Mouse (Mus musculus) liver, embryonic 16.5 days (tissue): ENCODE results near the gene Asl. TPM values are rescaled to one million over a fixed set of nuclear protein-coding genes. Genes with fewer than 3 reads are reported as not detected.

ENCODE experiments used
- ATAC-seq: fragments of 200-750 bp; cut with Nextera tagmentation; 2 replicates; pipeline ENCODE4 v1.8.0; 2017; ENCODE audit warnings: low read depth, mild to moderate bottlenecking, moderate number of reproducible peaks, moderate library complexity
- H3K27ac ChIP-seq: fragments of 300-500 bp; sonication (generic); 2 replicates; pipeline ENCODE4 v1.5.1; 2014; ENCODE audit warnings: mild to moderate bottlenecking, low read length
- H3K27me3 ChIP-seq: fragments of 300-500 bp; sonication (generic); 2 replicates; pipeline ENCODE4 v1.6.1; 2014; ENCODE audit warnings: low read depth, low read length, mixed read lengths; ENCODE audit not compliant: control insufficient read depth, insufficient read depth
- H3K36me3 ChIP-seq: fragments of 300-500 bp; sonication (generic); 2 replicates; pipeline ENCODE4 v1.6.1; 2014; ENCODE audit warnings: mild to moderate bottlenecking; ENCODE audit not compliant: control insufficient read depth, insufficient read depth
- H3K4me1 ChIP-seq: fragments of 300-500 bp; sonication (generic); 2 replicates; pipeline ENCODE4 v1.6.1; 2014; ENCODE audit warnings: low read depth, low read length, mixed read lengths; ENCODE audit not compliant: control insufficient read depth
- H3K4me2 ChIP-seq: fragments of 300-500 bp; sonication (generic); 2 replicates; pipeline ENCODE4 v1.6.1; 2014; ENCODE audit warnings: low read depth, low read length, mixed read lengths
- H3K4me3 ChIP-seq: fragments of 300-500 bp; sonication (generic); 2 replicates; pipeline ENCODE4 v1.5.1; 2014; ENCODE audit warnings: low read depth, mild to moderate bottlenecking, low read length
- H3K9ac ChIP-seq: fragments of 300-500 bp; sonication (generic); 2 replicates; pipeline ENCODE4 v1.6.1; 2014; ENCODE audit warnings: low read depth, low read length
- H3K9me3 ChIP-seq: fragments of 300-500 bp; sonication (generic); replicated peaks from 2 replicates; pipeline ENCODE4 v1.6.1; 2016; ENCODE audit warnings: low read length; ENCODE audit not compliant: control insufficient read depth
- WGBS: fragments of 180-500 bp; shearing (Covaris S2); extraction: QIAGEN DNeasy Blood & Tissue Kit; methylation state at CpG from one replicate; pipeline ENCODE4 v1.1.7; 2014; ENCODE audit not compliant: insufficient replicate concordance; 5-methylcytosine and 5-hydroxymethylcytosine counted together
- polyA plus RNA-seq: library from polyadenylated mRNA; unstranded; fragments of >200 nt; fragmentation: Nextera tagmentation; extraction: Ambion mirVana; gene quantifications from 2 replicates; pipeline ENCODE4 v1.2.1, GENCODE M21; 2015

Asl gene
- polyA plus RNA-seq, 1 experiment from 2014 or later = 65.8 TPM

GRCm38 (mm10) chr5:130063760-130064159, 34.7 kb upstream of the Asl start:
- Histone ChIP-seq H3K4me2 (no peak overlapping the region), H3K27me3 (no peaks in the 10 kb centered on the region), H3K27ac (no peak overlapping the region), H3K36me3 (peaks cover 3% of the 10 kb centered on the region; the same call in 1 of the 2 replicates), H3K9ac (no peak overlapping the region), H3K4me3 (no peak overlapping the region), H3K4me1 (peaks cover 15% of the 10 kb centered on the region; the same call in 1 of the 2 replicates), H3K9me3 (no peaks in the 10 kb centered on the region)
- 65% methylated on average over 2 of the region's 2 CpGs for WGBS
- ATAC-seq = no peak

- Histone ChIP-seq H3K27ac (no peak overlapping the region), H3K36me3 (peaks cover 3% of the 10 kb centered on the region; the same call in 1 of the 2 replicates), H3K9me3 (no peaks in the 10 kb centered on the region), H3K4me3 (no peak overlapping the region), H3K27me3 (no peaks in the 10 kb centered on the region), H3K9ac (no peak overlapping the region), H3K4me1 (peaks cover 5% of the 10 kb centered on the region; the same call in 1 of the 2 replicates), H3K4me2 (no peak overlapping the region)
- WGBS = 47% methylated on average over 2 of the region's 2 CpGs
- peak; percentile 17; the same call in 1 of the 2 replicates for ATAC-seq
Measured at GRCm38 (mm10) chr5:130062096-130062495, 33.0 kb upstream of the Asl start.

DNA sequence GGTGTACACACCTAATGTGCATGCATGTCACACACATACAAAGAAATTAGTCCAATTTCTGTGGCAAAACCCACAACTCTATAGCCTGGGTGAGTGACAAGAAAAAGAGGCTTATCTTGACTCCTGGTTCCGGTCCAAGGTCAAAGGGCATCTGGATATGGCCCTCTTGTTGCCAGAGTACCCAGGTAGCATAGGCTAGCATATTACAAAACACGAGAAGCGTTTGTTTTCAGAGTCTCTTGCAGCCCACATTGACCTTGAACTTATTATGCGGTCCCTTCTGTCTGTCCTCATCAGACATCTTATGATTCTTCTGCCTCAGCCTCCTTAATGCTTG, 31.2 kb upstream of the Asl start:
- 75% methylated on average over 4 of the region's 4 CpGs for WGBS
- Histone ChIP-seq H3K9ac (no peak overlapping the region), H3K4me1 (peaks cover 11% of the 10 kb centered on the region; the same call in 1 of the 2 replicates), H3K4me3 (no peak overlapping the region), H3K4me2 (no peak overlapping the region), H3K36me3 (peaks cover 3% of the 10 kb centered on the region; the same call in 1 of the 2 replicates), H3K9me3 (no peaks in the 10 kb centered on the region), H3K27ac (no peak overlapping the region), H3K27me3 (no peaks in the 10 kb centered on the region)
- ATAC-seq = 0 out of 2 replicates have a peak, but pooled peaks have one; percentile 6

- Histone ChIP-seq H3K4me1 (peaks cover 13% of the 10 kb centered on the region; the same call in 1 of the 2 replicates), H3K27ac (peak overlapping the region; percentile 8; the same call in 1 of the 2 replicates), H3K36me3 (peaks cover 3% of the 10 kb centered on the region; the same call in 1 of the 2 replicates), H3K4me3 (no peak overlapping the region), H3K9me3 (no peaks in the 10 kb centered on the region), H3K27me3 (no peaks in the 10 kb centered on the region), H3K4me2 (no peak overlapping the region), H3K9ac (no peak overlapping the region)
- 73% methylated on average over 12 of the region's 12 CpGs for WGBS
- peak; percentile 43; the same call in 1 of the 2 replicates for ATAC-seq
Measured at GRCm38 (mm10) chr5:130059413-130060328, 30.6 kb upstream of the Asl start.

DNA sequence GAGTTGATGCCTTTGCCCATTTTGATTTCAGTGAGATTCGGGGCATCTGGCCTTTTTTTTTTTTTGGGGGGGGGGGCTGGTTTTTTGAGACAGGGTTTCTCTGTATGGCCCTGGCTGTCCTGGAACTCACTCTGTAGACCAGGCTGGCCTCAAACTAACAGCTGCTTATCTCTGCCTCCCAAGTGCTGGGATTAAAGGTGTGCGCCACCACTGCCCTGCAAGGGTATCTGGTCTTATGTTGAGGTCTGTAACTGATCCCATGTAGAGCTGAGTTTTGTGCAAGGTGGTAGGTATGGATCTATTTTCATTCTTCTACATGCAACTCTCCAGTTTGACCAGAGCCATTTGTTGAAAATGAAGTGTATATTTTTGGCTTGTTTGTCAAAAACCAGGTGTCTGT, 27.3 kb upstream of the Asl start:
- ATAC-seq = no peak
- Histone ChIP-seq H3K27ac (no peak overlapping the region), H3K9ac (no peak overlapping the region), H3K4me2 (no peak overlapping the region), H3K4me3 (no peak overlapping the region), H3K27me3 (no peaks in the 10 kb centered on the region), H3K36me3 (peaks cover 9% of the 10 kb centered on the region), H3K4me1 (peaks cover 17% of the 10 kb centered on the region; the same call in 1 of the 2 replicates), H3K9me3 (no peaks in the 10 kb centered on the region)
- WGBS = 45% methylated on average over 2 of the region's 2 CpGs

GRCm38 (mm10) chr5:130055688-130056087, 26.6 kb upstream of the Asl start:
- ATAC-seq = peak; percentile 44; the same call in 1 of the 2 replicates
- 73% methylated on average over 4 of the region's 4 CpGs for WGBS
- H3K36me3 ChIP-seq = peaks cover 9% of the 10 kb centered on the region

GRCm38 (mm10) chr5:130052955-130053354, 23.9 kb upstream of the Asl start:
- 56% methylated on average over 6 of the region's 6 CpGs for WGBS
- H3K27me3 ChIP-seq = no peaks in the 10 kb centered on the region
- ATAC-seq = no peak
- H3K4me3 ChIP-seq = no peak overlapping the region
- peaks cover 12% of the 10 kb centered on the region; the same call in 1 of the 2 replicates for H3K4me1 ChIP-seq
- H3K9ac ChIP-seq = no peak overlapping the region
- no peak overlapping the region for H3K27ac ChIP-seq
- H3K36me3 ChIP-seq = peaks cover 11% of the 10 kb centered on the region
- H3K9me3 ChIP-seq = no peaks in the 10 kb centered on the region
- no peak overlapping the region for H3K4me2 ChIP-seq

More at GRCm38 (mm10) chr5:130055688-130056087, 26.6 kb upstream of the Asl start:
- Histone ChIP-seq H3K4me2 (peak overlapping the region; percentile 12; the same call in 1 of the 2 replicates), H3K4me1 (peaks cover 17% of the 10 kb centered on the region; the same call in 1 of the 2 replicates), H3K4me3 (no peak overlapping the region), H3K27me3 (no peaks in the 10 kb centered on the region), H3K9me3 (no peaks in the 10 kb centered on the region), H3K27ac (no peak overlapping the region), H3K9ac (no peak overlapping the region)

DNA sequence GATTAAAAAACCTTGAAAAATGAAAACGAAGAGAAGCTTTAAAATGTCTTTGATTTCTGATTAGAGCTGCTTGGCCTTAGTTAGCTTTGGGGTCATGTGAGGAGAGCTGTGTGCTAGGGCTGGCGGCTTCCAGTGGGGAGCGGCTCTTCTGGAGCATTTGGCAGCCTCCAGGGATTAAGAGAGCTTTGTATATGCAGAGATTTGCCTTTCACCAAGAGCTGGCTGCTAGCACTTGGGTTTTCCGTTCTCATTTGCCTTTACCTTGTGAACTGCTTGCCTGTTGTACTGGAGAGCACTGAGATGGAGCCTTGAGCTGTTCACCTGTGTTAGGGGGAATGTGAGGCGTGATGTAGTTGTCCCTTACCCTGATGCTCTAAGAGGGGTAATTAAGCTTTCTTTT, 23.5 kb upstream of the Asl start:
- no peaks in the 10 kb centered on the region for H3K27me3 ChIP-seq
- H3K4me3 ChIP-seq = no peak overlapping the region

More for the DNA sequence above, 23.5 kb upstream of the Asl start:
- H3K9me3 ChIP-seq = no peaks in the 10 kb centered on the region
- WGBS = 78% methylated on average over 5 of the region's 5 CpGs
- no peak overlapping the region for H3K9ac ChIP-seq
- no peak for ATAC-seq
- peaks cover 11% of the 10 kb centered on the region for H3K36me3 ChIP-seq
- H3K4me1 ChIP-seq = peaks cover 12% of the 10 kb centered on the region; the same call in 1 of the 2 replicates
- H3K4me2 ChIP-seq = no peak overlapping the region
- H3K27ac ChIP-seq = no peak overlapping the region
